Comparison of ENCODE assay signal across 10 mouse cellular contexts in genomic region chr14:75375006-75375598, GRCm38 (mm10).
DNase-seq lines count a peak whose midpoint lies in the region; ATAC-seq and TF ChIP-seq lines count a peak whose summit lies in the region.
"Had no signal": no experiment of that assay in that cellular context is flagged by ENCODE, and none has a peak within 500 bp of the region (broad histone marks: within the 10 kb centered on the region; RNA-seq: fewer than 3 reads in every experiment).

No protein-coding gene starts in this region.

- no peak overlapping the region for H3K27ac ChIP-seq in midbrain, postnatal 0 days (ENCODE audit: low read depth, low read length)
- H3K27ac ChIP-seq in midbrain, embryonic 10.5 days (replicated peaks) = no peak overlapping the region
- no peak overlapping the region for H3K27ac ChIP-seq in forebrain, embryonic 13.5 days

- H3K9me3 ChIP-seq in midbrain, postnatal 0 days (ENCODE audit: low read length) = no peaks in the 10 kb centered on the region
- no peaks in the 10 kb centered on the region for H3K9me3 ChIP-seq in midbrain, embryonic 10.5 days (replicated peaks)
- no peaks in the 10 kb centered on the region for H3K9me3 ChIP-seq in forebrain, embryonic 13.5 days (replicated peaks)

- WGBS in midbrain, postnatal 0 days = 55% methylated on average over 11 of the region's 11 CpGs
- 69% methylated on average over 11 of the region's 11 CpGs for WGBS in midbrain, embryonic 10.5 days
- WGBS in forebrain, embryonic 13.5 days = 66% methylated on average over 11 of the region's 11 CpGs

- H3K27me3 ChIP-seq in midbrain, postnatal 0 days (ENCODE audit: insufficient read depth, low read length) = no peaks in the 10 kb centered on the region
- no peaks in the 10 kb centered on the region for H3K27me3 ChIP-seq in midbrain, embryonic 10.5 days (ENCODE audit: low read depth, poor library complexity, severe bottlenecking)
- H3K27me3 ChIP-seq in forebrain, embryonic 13.5 days = no peaks in the 10 kb centered on the region

- no peak overlapping the region for H3K9ac ChIP-seq in midbrain, postnatal 0 days (replicated peaks; ENCODE audit: low read length, poor library complexity, severe bottlenecking)
- no peak overlapping the region for H3K9ac ChIP-seq in forebrain, embryonic 13.5 days

- no peak for ATAC-seq in midbrain, postnatal 0 days (ENCODE audit: low FRiP score)
- ATAC-seq in forebrain, embryonic 13.5 days = no peak
- no peak for ATAC-seq in activated CD4-positive, CD25-positive, alpha-beta regulatory T cell, adult 4 months

- H3K4me3 ChIP-seq in midbrain, postnatal 0 days (ENCODE audit: low read depth, low read length) = no peak overlapping the region
- no peak overlapping the region for H3K4me3 ChIP-seq in midbrain, embryonic 10.5 days
- no peak overlapping the region for H3K4me3 ChIP-seq in forebrain, embryonic 13.5 days

- DNase-seq in adrenal gland, adult 2 months = peak; percentile 6
- no peak for DNase-seq in adrenal gland, adult 18-20 months (ENCODE audit: low spot score in 2 of 2)
- peak; percentile 73 for DNase-seq in midbrain, postnatal 0 days (ENCODE audit: low spot score)
- no peak for DNase-seq in midbrain, embryonic 10.5 days (ENCODE audit: low spot score)
- peak; percentile 40 to 62 for DNase-seq in layer of hippocampus, postnatal 10 days (ENCODE audit: low spot score in 2 of 2)
- DNase-seq in right cerebral cortex, postnatal 25 days = peak; percentile 26
- DNase-seq: gastrocnemius, postnatal 14 days; liver had no signal

- no peak overlapping the region for H3K4me2 ChIP-seq in midbrain, postnatal 0 days (ENCODE audit: low read depth, low read length, poor library complexity, severe bottlenecking)
- H3K4me2 ChIP-seq in forebrain, embryonic 13.5 days = no peak overlapping the region

- H3K36me3 ChIP-seq in midbrain, postnatal 0 days (ENCODE audit: insufficient read depth, low read length) = no peaks in the 10 kb centered on the region
- H3K36me3 ChIP-seq in midbrain, embryonic 10.5 days = no peaks in the 10 kb centered on the region
- H3K36me3 ChIP-seq in forebrain, embryonic 13.5 days (ENCODE audit: poor library complexity, severe bottlenecking) = no peaks in the 10 kb centered on the region

- peak; percentile 54 for TF ChIP-seq CTCF in midbrain, postnatal 0 days (IDR thresholded peaks at IDR 0.05)

- peaks cover 5% of the 10 kb centered on the region; the same call in 1 of the 2 replicates for H3K4me1 ChIP-seq in midbrain, postnatal 0 days (ENCODE audit: insufficient read depth, low read length)
- peaks cover 17% of the 10 kb centered on the region for H3K4me1 ChIP-seq in midbrain, embryonic 10.5 days
- H3K4me1 ChIP-seq in forebrain, embryonic 13.5 days = peaks cover 15% of the 10 kb centered on the region

Comparison
In these comparisons a context has a peak if more than half of its experiments do, and no peak if none do; other contexts are left out.
1. DNase-seq: peak in adrenal gland, adult 2 months (single experiment), midbrain, postnatal 0 days (single experiment), layer of hippocampus, postnatal 10 days (2 of 2) and right cerebral cortex, postnatal 25 days (single experiment); none in adrenal gland, adult 18-20 months (0 of 2) and midbrain, embryonic 10.5 days (single experiment).